Mouse (Mus musculus) kidney, postnatal 4 days (tissue): ENCODE measurements around the gene Mrc2.

Source experiments
- DNase-seq, 2 experiments: peaks; one replicate each; pipeline ENCODE4 v3.0.0; 2021; ENCODE audit warnings: mixed read lengths in 2 of 2

Mrc2 gene

GRCm38 (mm10) chr11:105292124-105293071, at the start of gene Mrc2:
TSS of gene Mrc2 (plus strand) at chr11:105292643.
- peak; percentile 84 to 88 for DNase-seq

GRCm38 (mm10) chr11:105246369-105246768, 46.1 kb upstream of the Mrc2 start:
- DNase-seq: no peak

GRCm38 (mm10) chr11:105246785-105247184, 45.7 kb upstream of the Mrc2 start:
- no peak for DNase-seq

- DNase-seq: no peak
Measured at GRCm38 (mm10) chr11:105247321-105247720, 45.1 kb upstream of the Mrc2 start.

- no peak for DNase-seq
Measured at GRCm38 (mm10) chr11:105259733-105260132, 32.7 kb upstream of the Mrc2 start.

GRCm38 (mm10) chr11:105261116-105261515, 31.3 kb upstream of the Mrc2 start:
- DNase-seq: no peak

GRCm38 (mm10) chr11:105261601-105262351, 30.7 kb upstream of the Mrc2 start:
- DNase-seq: no peak

- DNase-seq: no peak
Measured at GRCm38 (mm10) chr11:105264506-105264905, 27.9 kb upstream of the Mrc2 start.

- no peak for DNase-seq
Measured at GRCm38 (mm10) chr11:105264988-105265387, 27.5 kb upstream of the Mrc2 start.

GRCm38 (mm10) chr11:105270155-105270554, 22.3 kb upstream of the Mrc2 start:
- peak; percentile 69 to 70 for DNase-seq

GRCm38 (mm10) chr11:105280456-105280855, 12.0 kb upstream of the Mrc2 start:
- DNase-seq: no peak

- peak in 1 of 2 experiments; percentile 13 for DNase-seq
Measured at GRCm38 (mm10) chr11:105281291-105281690, 11.2 kb upstream of the Mrc2 start.

GRCm38 (mm10) chr11:105281763-105282459, 10.5 kb upstream of the Mrc2 start:
- DNase-seq: no peak

GRCm38 (mm10) chr11:105282460-105282859, 10.0 kb upstream of the Mrc2 start:
- peak in 1 of 2 experiments; percentile 6 for DNase-seq

- no peak for DNase-seq
Measured at GRCm38 (mm10) chr11:105283016-105283415, 9.4 kb upstream of the Mrc2 start.

GRCm38 (mm10) chr11:105285720-105286119, 6.7 kb upstream of the Mrc2 start:
- DNase-seq: peak in 1 of 2 experiments; percentile 52

- peak; percentile 31 to 45 for DNase-seq
Measured at GRCm38 (mm10) chr11:105289403-105289802, 3.0 kb upstream of the Mrc2 start.

- no peak for DNase-seq
Measured at GRCm38 (mm10) chr11:105291681-105292123, 741 bp upstream of the Mrc2 start.

- peak; percentile 85 to 91 for DNase-seq
Measured at GRCm38 (mm10) chr11:105293101-105293581, 698 bp downstream of the Mrc2 start.

GRCm38 (mm10) chr11:105293901-105294494, 1.6 kb downstream of the Mrc2 start:
- peak; percentile 44 to 60 for DNase-seq

- no peak for DNase-seq
Measured at GRCm38 (mm10) chr11:105296084-105296483, 3.6 kb downstream of the Mrc2 start.

- DNase-seq: no peak
Measured at GRCm38 (mm10) chr11:105310197-105310596, 17.8 kb downstream of the Mrc2 start.
